Mouse (Mus musculus): ENCODE results near the gene Slc26a10. TPM values are rescaled to one million over a fixed set of nuclear protein-coding genes. Genes with fewer than 3 reads are reported as not detected.

The Slc26a10 gene
- polyA plus RNA-seq, 1 experiment from 2014 or later = 2.3 TPM

DNA sequence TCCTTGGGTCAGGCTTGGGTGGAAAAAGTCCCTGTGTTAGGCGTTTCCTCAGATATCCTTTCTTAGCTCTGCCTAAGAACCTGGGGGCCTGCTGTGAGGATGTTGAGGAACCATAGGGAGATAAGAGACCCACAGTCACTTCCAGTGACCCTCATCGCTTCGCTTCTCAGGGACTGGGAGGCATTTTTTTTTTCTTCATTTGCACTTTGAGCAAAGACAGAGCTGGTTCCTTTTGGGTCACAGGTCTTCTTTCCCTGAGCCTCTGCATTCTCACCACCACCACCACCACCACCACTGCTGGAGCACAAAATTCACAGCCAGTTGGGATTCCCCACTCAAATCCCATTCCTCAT is 226 bp upstream of the Slc26a10 start:
- ATAC-seq (ENCODE audit: low FRiP score, low TSS enrichment) = no peak
- Histone ChIP-seq H3K36me3 (ENCODE audit: control insufficient read depth, insufficient read depth, low read length) (peaks cover 9% of the 10 kb centered on the region; the same call in 1 of the 2 replicates), H3K4me1 (ENCODE audit: control insufficient read depth, insufficient read depth, low read length) (peaks cover 33% of the 10 kb centered on the region), H3K27me3 (ENCODE audit: control insufficient read depth, insufficient read depth, low read length) (peaks cover 33% of the 10 kb centered on the region), H3K9me3 (ENCODE audit: control insufficient read depth, low read length) (no peaks in the 10 kb centered on the region), H3K4me2 (replicated peaks; ENCODE audit: low read depth, low read length) (peak overlapping the region; percentile 35; the same call in 1 of the 2 replicates), H3K9ac (ENCODE audit: low read depth, low read length) (no peak overlapping the region), H3K27ac (ENCODE audit: low read depth, low read length) (no peak overlapping the region), H3K4me3 (ENCODE audit: low read length) (no peak overlapping the region)
- 15% methylated on average over 3 of the region's 3 CpGs for WGBS

DNA sequence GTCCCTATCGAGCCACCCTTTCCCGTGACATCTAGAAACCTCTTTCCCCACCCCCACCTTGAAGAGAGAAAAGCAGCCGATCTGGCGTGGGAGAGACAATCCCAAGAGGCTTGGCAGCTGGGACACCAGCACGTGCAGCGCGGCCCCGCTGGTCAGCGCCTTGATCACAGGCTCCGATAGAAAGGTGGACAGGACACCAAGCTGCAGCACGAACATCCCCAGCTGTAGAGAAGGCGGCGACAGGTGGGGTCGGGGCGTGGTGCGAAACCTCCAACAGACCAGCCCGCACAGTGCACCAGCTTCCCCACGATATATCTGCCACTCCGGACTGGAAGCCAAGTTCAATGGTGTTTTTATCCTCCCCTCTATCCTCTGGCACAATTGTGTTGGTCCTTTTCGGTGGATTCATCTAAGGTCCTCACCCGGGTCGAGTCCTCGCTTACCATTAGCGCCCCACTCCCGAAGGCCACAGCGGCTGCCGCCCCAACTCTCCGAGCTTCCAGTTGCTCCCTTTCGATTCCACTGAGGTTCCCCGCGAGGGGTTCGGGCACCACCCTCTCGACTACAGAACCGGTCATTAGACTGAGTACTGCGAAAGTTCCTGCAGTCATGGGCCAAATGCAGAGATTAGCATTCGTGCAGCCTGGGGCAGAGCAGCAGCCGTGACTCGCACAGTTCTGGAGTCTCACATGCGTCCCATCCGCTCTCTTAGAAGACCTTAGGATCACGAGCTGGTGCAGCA is 2.0 kb downstream of the Slc26a10 start:
- Histone ChIP-seq H3K27me3 (ENCODE audit: control insufficient read depth, insufficient read depth, low read length) (peaks cover 33% of the 10 kb centered on the region), H3K9ac (ENCODE audit: low read depth, low read length) (no peak overlapping the region), H3K4me1 (ENCODE audit: control insufficient read depth, insufficient read depth, low read length) (peaks cover 24% of the 10 kb centered on the region), H3K27ac (ENCODE audit: low read depth, low read length) (no peak overlapping the region), H3K4me2 (replicated peaks; ENCODE audit: low read depth, low read length) (peak overlapping the region; percentile 45), H3K4me3 (ENCODE audit: low read length) (peak overlapping the region; percentile 26), H3K9me3 (ENCODE audit: control insufficient read depth, low read length) (no peaks in the 10 kb centered on the region), H3K36me3 (ENCODE audit: control insufficient read depth, insufficient read depth, low read length) (peaks cover 2% of the 10 kb centered on the region; the same call in 1 of the 2 replicates)
- ATAC-seq (ENCODE audit: low FRiP score, low TSS enrichment) = no peak
- WGBS = 2% methylated on average over 41 of the region's 41 CpGs

DNA sequence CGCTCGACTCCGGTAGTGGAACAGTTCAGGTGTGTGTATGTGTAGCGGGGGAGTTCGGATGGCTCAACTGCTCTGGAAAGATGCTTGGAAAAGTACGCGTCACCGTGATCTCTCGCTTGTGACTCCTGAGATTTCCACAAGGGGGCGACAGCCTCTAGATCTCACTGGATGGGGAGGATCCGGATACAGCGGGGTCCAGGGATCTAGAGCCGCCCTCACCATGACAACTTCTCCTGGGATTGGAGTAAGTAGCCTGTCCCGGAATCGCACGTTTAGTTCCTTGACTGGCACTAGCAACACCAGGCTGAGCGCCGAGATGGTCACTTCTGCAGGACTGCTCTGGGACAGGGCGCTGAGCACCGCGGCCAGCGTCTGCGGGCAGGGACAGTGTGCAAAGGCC is 2.7 kb downstream of the Slc26a10 start:
- H3K4me1 ChIP-seq (ENCODE audit: control insufficient read depth, insufficient read depth, low read length) = peaks cover 24% of the 10 kb centered on the region
- peak overlapping the region; percentile 45 for H3K4me2 ChIP-seq (replicated peaks; ENCODE audit: low read depth, low read length)
- H3K9me3 ChIP-seq (ENCODE audit: control insufficient read depth, low read length) = no peaks in the 10 kb centered on the region
- under 1% methylated on average over 23 of the region's 23 CpGs for WGBS
- peaks cover 33% of the 10 kb centered on the region for H3K27me3 ChIP-seq (ENCODE audit: control insufficient read depth, insufficient read depth, low read length)
- no peak overlapping the region for H3K9ac ChIP-seq (ENCODE audit: low read depth, low read length)
- no peak overlapping the region for H3K27ac ChIP-seq (ENCODE audit: low read depth, low read length)
- peak; percentile 66 for ATAC-seq (ENCODE audit: low FRiP score, low TSS enrichment)
- H3K4me3 ChIP-seq (ENCODE audit: low read length) = peak overlapping the region; percentile 26
- peaks cover under 1% of the 10 kb centered on the region; the same call in 1 of the 2 replicates for H3K36me3 ChIP-seq (ENCODE audit: control insufficient read depth, insufficient read depth, low read length)

DNA sequence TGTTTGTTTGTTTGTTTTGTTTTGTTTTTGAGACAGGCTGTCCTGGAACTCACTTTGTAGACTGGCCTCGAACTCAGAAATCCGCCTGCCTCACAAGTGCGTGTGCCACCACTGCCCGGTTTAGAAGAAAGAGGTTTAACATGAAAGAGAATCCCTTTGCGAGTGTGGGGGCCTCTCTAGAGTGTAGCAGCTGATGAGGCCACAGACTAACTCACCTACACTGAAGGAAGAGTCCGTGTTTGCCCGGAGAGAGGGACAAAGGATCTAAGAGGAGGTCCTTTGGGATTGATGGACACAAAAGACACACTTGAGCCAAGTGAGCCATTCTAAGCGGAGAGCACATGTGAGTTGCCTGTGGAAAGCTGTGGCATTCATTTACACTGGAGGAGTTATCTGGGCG is 3.2 kb downstream of the Slc26a10 start:
- Histone ChIP-seq H3K4me2 (replicated peaks; ENCODE audit: low read depth, low read length) (peak overlapping the region; percentile 45; the same call in 1 of the 2 replicates), H3K27me3 (ENCODE audit: control insufficient read depth, insufficient read depth, low read length) (peaks cover 33% of the 10 kb centered on the region), H3K27ac (ENCODE audit: low read depth, low read length) (no peak overlapping the region), H3K4me1 (ENCODE audit: control insufficient read depth, insufficient read depth, low read length) (peaks cover 24% of the 10 kb centered on the region), H3K9me3 (ENCODE audit: control insufficient read depth, low read length) (no peaks in the 10 kb centered on the region), H3K9ac (ENCODE audit: low read depth, low read length) (no peak overlapping the region), H3K4me3 (ENCODE audit: low read length) (no peak overlapping the region), H3K36me3 (ENCODE audit: control insufficient read depth, insufficient read depth, low read length) (no peaks in the 10 kb centered on the region)
- 26% methylated on average over 9 of the region's 9 CpGs for WGBS
- ATAC-seq (ENCODE audit: low FRiP score, low TSS enrichment) = no peak

DNA sequence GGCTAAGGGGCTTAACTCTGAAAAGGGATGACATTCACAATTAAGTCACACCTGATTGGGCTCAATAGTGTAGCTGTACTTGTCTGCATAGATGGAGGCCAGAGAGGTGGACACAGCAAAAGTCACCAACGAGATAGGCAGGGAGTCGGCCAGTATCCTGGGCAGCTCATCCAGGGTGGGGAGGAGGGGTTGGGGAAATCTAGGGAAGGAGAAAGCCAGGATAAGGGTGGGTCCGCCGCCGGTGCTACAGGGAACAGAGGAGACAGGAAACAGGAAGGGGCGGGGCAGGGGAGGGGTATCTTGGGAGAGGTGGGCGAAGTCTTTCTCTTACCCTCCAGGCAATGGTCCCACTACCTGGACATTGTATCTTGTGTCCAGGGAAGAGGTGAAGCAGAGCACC is 3.7 kb downstream of the Slc26a10 start:
- no peak for ATAC-seq (ENCODE audit: low FRiP score, low TSS enrichment)
- no peak overlapping the region for H3K9ac ChIP-seq (ENCODE audit: low read depth, low read length)
- H3K27ac ChIP-seq (ENCODE audit: low read depth, low read length) = no peak overlapping the region
- no peaks in the 10 kb centered on the region for H3K9me3 ChIP-seq (ENCODE audit: control insufficient read depth, low read length)
- H3K36me3 ChIP-seq (ENCODE audit: control insufficient read depth, insufficient read depth, low read length) = no peaks in the 10 kb centered on the region
- WGBS = 6% methylated on average over 7 of the region's 7 CpGs
- H3K27me3 ChIP-seq (ENCODE audit: control insufficient read depth, insufficient read depth, low read length) = peaks cover 37% of the 10 kb centered on the region
- peak overlapping the region; percentile 19 for H3K4me2 ChIP-seq (replicated peaks; ENCODE audit: low read depth, low read length)
- H3K4me3 ChIP-seq (ENCODE audit: low read length) = 0 out of 2 replicates have a peak overlapping the region, but pooled peaks have one; percentile 1
- peaks cover 24% of the 10 kb centered on the region for H3K4me1 ChIP-seq (ENCODE audit: control insufficient read depth, insufficient read depth, low read length)

DNA sequence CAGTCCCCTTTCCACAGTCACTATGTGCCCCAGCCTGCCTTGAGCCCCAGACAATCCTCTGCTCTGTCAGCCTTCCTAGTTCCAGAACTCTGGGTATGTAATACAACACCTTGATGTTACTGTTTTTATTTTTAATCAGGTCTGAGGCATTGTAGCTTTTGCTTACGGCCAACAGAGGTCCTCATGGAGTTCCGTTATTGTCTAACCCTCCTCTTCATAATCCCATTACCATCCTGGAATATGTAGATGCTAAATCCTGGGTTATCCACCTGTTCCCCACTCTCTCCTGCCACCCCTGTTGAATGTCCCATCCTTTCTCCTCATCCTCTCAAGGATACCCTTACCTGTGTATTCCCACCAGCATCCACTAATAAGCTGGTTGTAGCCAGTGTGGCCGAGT is 4.2 kb downstream of the Slc26a10 start:
- Histone ChIP-seq H3K9ac (ENCODE audit: low read depth, low read length) (no peak overlapping the region), H3K4me2 (replicated peaks; ENCODE audit: low read depth, low read length) (no peak overlapping the region), H3K9me3 (ENCODE audit: control insufficient read depth, low read length) (no peaks in the 10 kb centered on the region), H3K36me3 (ENCODE audit: control insufficient read depth, insufficient read depth, low read length) (no peaks in the 10 kb centered on the region), H3K4me1 (ENCODE audit: control insufficient read depth, insufficient read depth, low read length) (peaks cover 24% of the 10 kb centered on the region), H3K4me3 (ENCODE audit: low read length) (no peak overlapping the region), H3K27ac (ENCODE audit: low read depth, low read length) (no peak overlapping the region), H3K27me3 (ENCODE audit: control insufficient read depth, insufficient read depth, low read length) (peaks cover 36% of the 10 kb centered on the region)
- ATAC-seq (ENCODE audit: low FRiP score, low TSS enrichment) = no peak
- 40% methylated on average over 3 of the region's 3 CpGs for WGBS

DNA sequence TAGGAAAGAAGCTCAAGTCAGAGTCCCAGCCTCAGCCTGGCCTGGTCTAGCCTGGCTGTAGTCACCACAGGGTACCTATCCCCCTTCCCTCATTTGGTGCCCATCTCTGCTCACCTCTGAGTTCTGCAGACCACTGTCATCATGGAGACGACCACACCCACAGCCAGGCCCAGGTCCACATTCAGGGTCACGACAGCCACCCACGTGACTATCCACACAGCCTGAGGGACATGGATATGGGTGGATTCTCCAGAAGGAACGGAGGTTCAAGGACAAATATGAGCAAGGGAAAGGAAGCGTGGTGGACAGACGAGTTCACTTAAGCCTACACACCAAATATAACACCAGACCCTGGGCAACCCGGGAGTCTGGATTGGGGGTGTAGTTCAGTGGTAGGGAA is 6.3 kb downstream of the Slc26a10 start:
- Histone ChIP-seq H3K4me2 (replicated peaks; ENCODE audit: low read depth, low read length) (no peak overlapping the region), H3K27me3 (ENCODE audit: control insufficient read depth, insufficient read depth, low read length) (peaks cover 40% of the 10 kb centered on the region), H3K4me3 (ENCODE audit: low read length) (no peak overlapping the region), H3K4me1 (ENCODE audit: control insufficient read depth, insufficient read depth, low read length) (peaks cover 19% of the 10 kb centered on the region), H3K36me3 (ENCODE audit: control insufficient read depth, insufficient read depth, low read length) (no peaks in the 10 kb centered on the region), H3K27ac (ENCODE audit: low read depth, low read length) (no peak overlapping the region), H3K9ac (ENCODE audit: low read depth, low read length) (no peak overlapping the region), H3K9me3 (ENCODE audit: control insufficient read depth, low read length) (no peaks in the 10 kb centered on the region)
- WGBS = 91% methylated on average over 7 of the region's 7 CpGs
- ATAC-seq (ENCODE audit: low FRiP score, low TSS enrichment) = no peak

DNA sequence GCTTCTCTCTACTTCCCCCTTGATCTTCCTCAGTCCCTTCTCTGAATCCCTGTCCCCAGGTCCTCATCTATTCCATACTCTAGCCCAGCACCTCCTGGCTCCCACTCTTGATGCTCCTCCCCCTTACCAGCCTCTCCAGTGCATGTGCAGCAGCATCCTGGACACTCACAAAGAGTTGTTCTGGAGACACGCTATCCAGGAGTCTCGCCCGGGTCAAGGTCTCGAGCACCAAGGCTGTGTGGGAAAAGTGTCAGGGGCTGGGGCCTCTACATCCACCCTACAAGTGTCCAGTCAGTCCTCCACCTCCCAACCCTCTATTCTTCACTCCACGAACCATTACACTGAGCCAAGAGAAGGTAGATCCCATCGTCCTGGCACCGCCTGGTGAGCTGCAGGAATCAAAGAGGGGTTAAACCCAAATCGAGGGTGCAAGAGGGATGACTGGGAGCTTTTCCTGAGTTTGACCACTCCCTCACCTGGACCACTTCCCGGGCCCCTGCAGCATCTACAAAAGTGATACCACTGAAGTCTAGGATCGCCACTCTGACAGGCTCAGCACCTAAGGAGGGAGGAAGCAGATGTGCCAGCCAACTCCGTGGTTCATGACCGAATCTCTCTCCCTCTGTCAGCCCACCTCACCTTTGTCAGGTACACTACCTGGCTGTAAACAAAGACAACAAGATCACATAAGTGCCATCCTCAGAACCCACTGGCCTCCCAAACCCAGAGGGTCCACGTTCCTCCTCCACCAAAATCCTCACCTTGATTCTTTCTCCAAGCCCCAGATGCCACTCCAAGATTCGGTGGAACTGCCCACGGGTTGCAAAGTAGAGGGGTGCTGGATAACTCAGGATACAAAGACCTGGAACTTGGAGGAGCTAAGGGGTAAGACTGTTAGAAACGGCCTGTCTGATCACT is 7.0 kb downstream of the Slc26a10 start:
- Histone ChIP-seq H3K4me3 (ENCODE audit: low read length) (no peak overlapping the region), H3K27me3 (ENCODE audit: control insufficient read depth, insufficient read depth, low read length) (peaks cover 37% of the 10 kb centered on the region), H3K4me2 (replicated peaks; ENCODE audit: low read depth, low read length) (no peak overlapping the region), H3K9ac (ENCODE audit: low read depth, low read length) (no peak overlapping the region), H3K36me3 (ENCODE audit: control insufficient read depth, insufficient read depth, low read length) (no peaks in the 10 kb centered on the region), H3K27ac (ENCODE audit: low read depth, low read length) (no peak overlapping the region), H3K4me1 (ENCODE audit: control insufficient read depth, insufficient read depth, low read length) (peaks cover 15% of the 10 kb centered on the region), H3K9me3 (ENCODE audit: control insufficient read depth, low read length) (no peaks in the 10 kb centered on the region)
- ATAC-seq (ENCODE audit: low FRiP score, low TSS enrichment) = no peak
- 84% methylated on average over 16 of the region's 16 CpGs for WGBS
